Comparison of ENCODE assay signal across 8 mouse cellular contexts in the genomic region with DNA sequence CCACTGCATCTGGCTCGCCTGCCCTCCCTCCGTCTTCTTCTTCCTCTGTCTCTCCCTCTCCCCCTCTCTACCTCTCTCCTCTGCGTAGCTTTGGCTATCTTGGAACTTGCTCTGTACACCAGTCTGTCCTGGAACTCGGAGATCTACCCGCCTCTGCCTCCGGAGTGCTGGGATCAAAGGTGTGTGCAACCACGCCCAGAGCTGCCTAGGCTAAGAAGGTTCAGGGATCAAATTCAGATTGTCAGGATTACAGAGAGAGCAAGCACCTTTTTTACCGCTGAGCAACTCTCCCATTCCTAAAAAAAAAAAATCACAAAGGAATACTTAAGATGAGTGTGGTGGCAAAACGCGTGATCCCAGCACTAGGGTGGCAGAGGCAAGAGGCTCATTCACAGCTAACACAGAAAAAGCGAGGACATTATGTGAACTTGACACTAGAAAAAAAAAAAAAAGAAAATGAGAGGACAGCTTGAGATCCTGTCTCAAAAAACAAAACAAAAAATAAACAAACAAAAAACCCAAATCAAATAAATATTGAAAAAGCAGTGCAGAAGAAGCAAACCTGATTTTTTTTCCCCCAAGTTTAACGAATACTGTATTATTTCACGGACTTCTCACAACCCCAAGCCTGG. TPM values are rescaled to one million over a fixed set of nuclear protein-coding genes. Genes with fewer than 3 reads are reported as not detected.
DNase-seq lines count a peak whose midpoint lies in the region; ATAC-seq and TF ChIP-seq lines count a peak whose summit lies in the region.

No protein-coding gene starts in this region.

- no peak for TF ChIP-seq POLR2A in ES-Bruce4 (IDR thresholded peaks at IDR 0.05; ENCODE audit: insufficient read depth, low read length)

- H3K4me1 ChIP-seq in heart, embryonic 13.5 days: peaks cover 22% of the 10 kb centered on the region
- H3K4me1 ChIP-seq in ES-Bruce4 (ENCODE audit: control insufficient read depth, insufficient read depth, low read length): no peaks in the 10 kb centered on the region
- peaks cover 10% of the 10 kb centered on the region; the same call in 1 of the 2 replicates for H3K4me1 ChIP-seq in forebrain, embryonic 14.5 days (ENCODE audit: control insufficient read depth, insufficient read depth, low read length)
- peaks cover 14 to 15% of the 10 kb centered on the region in 2 experiments; a peak in 3 of 4 replicates for H3K4me1 ChIP-seq in liver, embryonic 14.5 days (replicated peaks; ENCODE audit: control insufficient read depth in 2 of 2, insufficient read depth in 2 of 2, low read length in 1 of 2)

- H3K4me2 ChIP-seq in heart, embryonic 13.5 days: peak overlapping the region; percentile 76
- H3K4me2 ChIP-seq in forebrain, embryonic 14.5 days (ENCODE audit: low read length): peak overlapping the region; percentile 83
- peak overlapping the region; percentile 96 for H3K4me2 ChIP-seq in liver, embryonic 14.5 days (ENCODE audit: low read depth)

- H3K27me3 ChIP-seq in heart, embryonic 13.5 days (replicated peaks): peaks cover 5% of the 10 kb centered on the region
- H3K27me3 ChIP-seq in ES-Bruce4 (ENCODE audit: control insufficient read depth, insufficient read depth, low read length, poor library complexity, severe bottlenecking): no peaks in the 10 kb centered on the region
- no peaks in the 10 kb centered on the region for H3K27me3 ChIP-seq in forebrain, embryonic 14.5 days (replicated peaks; ENCODE audit: control insufficient read depth, insufficient read depth, low read length)
- H3K27me3 ChIP-seq in liver, embryonic 14.5 days (ENCODE audit: control insufficient read depth, insufficient read depth, low read length): no peaks in the 10 kb centered on the region

- H3K9ac ChIP-seq in heart, embryonic 13.5 days: peak overlapping the region; percentile 81
- no peak overlapping the region for H3K9ac ChIP-seq in ES-Bruce4 (ENCODE audit: low read depth, poor library complexity, severe bottlenecking)
- peak overlapping the region; percentile 45 for H3K9ac ChIP-seq in forebrain, embryonic 14.5 days (ENCODE audit: low read length)
- H3K9ac ChIP-seq in liver, embryonic 14.5 days (replicated peaks): peak overlapping the region; percentile 47

- TF ChIP-seq CTCF in ES-Bruce4 (IDR thresholded peaks at IDR 0.05; ENCODE audit: low read depth, low read length): no peak
- TF ChIP-seq CTCF in liver, embryonic 14.5 days (IDR thresholded peaks at IDR 0.05; ENCODE audit: low read depth): no peak

- no peaks in the 10 kb centered on the region for H3K9me3 ChIP-seq in heart, embryonic 13.5 days
- peaks cover 25% of the 10 kb centered on the region for H3K9me3 ChIP-seq in ES-Bruce4 (replicated peaks; ENCODE audit: control insufficient read depth, insufficient read depth, low read length, poor library complexity, severe bottlenecking)
- H3K9me3 ChIP-seq in forebrain, embryonic 14.5 days (replicated peaks; ENCODE audit: control insufficient read depth, low read length): no peaks in the 10 kb centered on the region
- H3K9me3 ChIP-seq in liver, embryonic 14.5 days (ENCODE audit: control insufficient read depth, low read length): no peaks in the 10 kb centered on the region

- peaks cover 9% of the 10 kb centered on the region for H3K36me3 ChIP-seq in heart, embryonic 13.5 days
- peaks cover 16% of the 10 kb centered on the region for H3K36me3 ChIP-seq in ES-Bruce4 (ENCODE audit: control insufficient read depth, insufficient read depth, low read length, poor library complexity, severe bottlenecking)
- no peaks in the 10 kb centered on the region for H3K36me3 ChIP-seq in forebrain, embryonic 14.5 days (ENCODE audit: control insufficient read depth, insufficient read depth, low read length)
- H3K36me3 ChIP-seq in liver, embryonic 14.5 days (replicated peaks; ENCODE audit: control insufficient read depth, insufficient read depth, low read depth): no peaks in the 10 kb centered on the region; the same call in 1 of the 2 replicates

- 43% methylated on average over 13 of the region's 13 CpGs for WGBS in heart, embryonic 13.5 days
- 52% methylated on average over 13 of the region's 13 CpGs for WGBS in forebrain, embryonic 14.5 days
- 27% methylated on average over 13 of the region's 13 CpGs for WGBS in liver, embryonic 14.5 days (ENCODE audit: insufficient replicate concordance)

- H3K27ac ChIP-seq in heart, embryonic 13.5 days (replicated peaks): 0 out of 2 replicates have a peak overlapping the region, but pooled peaks have one; percentile 32
- H3K27ac ChIP-seq in ES-Bruce4 (ENCODE audit: insufficient read depth, low read length): peak overlapping the region; percentile 34; the same call in 1 of the 2 replicates
- no peak overlapping the region for H3K27ac ChIP-seq in forebrain, embryonic 14.5 days (ENCODE audit: low read depth, low read length)
- no peak overlapping the region for H3K27ac ChIP-seq in liver, embryonic 14.5 days

- no peak for TF ChIP-seq EP300 in ES-Bruce4 (IDR thresholded peaks at IDR 0.05; ENCODE audit: insufficient read depth, low read depth, low read length)
- no peak for TF ChIP-seq EP300 in liver, embryonic 14.5 days (IDR thresholded peaks at IDR 0.05; ENCODE audit: low read depth)

- peak overlapping the region; percentile 92 for H3K4me3 ChIP-seq in heart, embryonic 13.5 days
- H3K4me3 ChIP-seq in ES-Bruce4 (ENCODE audit: low read depth, low read length): peak overlapping the region; percentile 49
- H3K4me3 ChIP-seq in forebrain, embryonic 14.5 days (ENCODE audit: low read depth, low read length): peak overlapping the region; percentile 79
- peak overlapping the region; percentile 70 to 96 for H3K4me3 ChIP-seq in liver, embryonic 14.5 days (ENCODE audit: insufficient read depth in 1 of 2, low read depth in 2 of 2, low read length in 2 of 2)

- no peak for ATAC-seq in heart, embryonic 13.5 days (ENCODE audit: extremely low read depth, insufficient number of reproducible peaks, low FRiP score, low TSS enrichment)
- ATAC-seq in forebrain, embryonic 14.5 days: no peak
- no peak for ATAC-seq in liver, embryonic 14.5 days (ENCODE audit: insufficient read depth)
- no peak for ATAC-seq in activated CD4-positive, CD25-positive, alpha-beta regulatory T cell, adult 4 months

- DNase-seq in heart, adult 9 months (ENCODE audit: low spot score in 2 of 2): no peak
- no peak for DNase-seq in forebrain, embryonic 14.5 days (ENCODE audit: low spot score)
- DNase-seq in liver, embryonic 14.5 days (ENCODE audit: low read depth in 3 of 3, low spot score in 3 of 3): no peak
- no peak for DNase-seq in ovary, postnatal 36 days (ENCODE audit: low spot score)
- DNase-seq in Muller cell, postnatal 12 days (ENCODE audit: inconsistent ontology term): no peak

RNA-seq across cellular contexts. Expression of a gene that starts 0.5 kb away (rescaled TPM):
- 29.5 and 34.9 TPM in 2 replicates for polyA plus RNA-seq in heart, embryonic 13.5 days (2015; fragmentation: Nextera tagmentation; extraction: Ambion mirVana)
- polyA plus RNA-seq in ES-Bruce4 (2011; ENCODE audit: insufficient read depth, insufficient read length, low read depth, missing spikeins): 117 and 121 TPM in 2 replicates
- polyA plus RNA-seq in forebrain, embryonic 14.5 days (2014; fragmentation: Nextera tagmentation; extraction: Ambion mirVana): 42.2 and 44.0 TPM in 2 replicates
- polyA plus RNA-seq in liver, embryonic 14.5 days (2012; rRNA removed): 10.6 and 14.0 TPM in 2 replicates
- 12.6 and 15.0 TPM in 2 replicates for polyA plus RNA-seq in liver, embryonic 14.5 days (2014; fragmentation: Nextera tagmentation; extraction: Ambion mirVana)
- 10 to 100 TPM; 22.0 to 25.4 TPM for polyA plus RNA-seq in activated CD4-positive, CD25-positive, alpha-beta regulatory T cell, adult 4 months (2017; shearing (Covaris generic))

RNA-seq across cellular contexts. Expression of a gene that starts 18.1 kb away (rescaled TPM):
- 0.91 and 1.6 TPM in 2 replicates for polyA plus RNA-seq in heart, embryonic 13.5 days (2015; fragmentation: Nextera tagmentation; extraction: Ambion mirVana)
- polyA plus RNA-seq in ES-Bruce4 (2011; ENCODE audit: insufficient read depth, insufficient read length, low read depth, missing spikeins): 3.5 and 4.8 TPM in 2 replicates
- polyA plus RNA-seq in forebrain, embryonic 14.5 days (2014; fragmentation: Nextera tagmentation; extraction: Ambion mirVana): 0.65 and 1.6 TPM in 2 replicates
- polyA plus RNA-seq in liver, embryonic 14.5 days (2012; rRNA removed): 47.0 and 47.2 TPM in 2 replicates
- polyA plus RNA-seq in liver, embryonic 14.5 days (2014; fragmentation: Nextera tagmentation; extraction: Ambion mirVana): 52.7 and 72.1 TPM in 2 replicates
- 100 to 1,000 TPM; 113 to 119 TPM for polyA plus RNA-seq in activated CD4-positive, CD25-positive, alpha-beta regulatory T cell, adult 4 months (2017; shearing (Covaris generic))

RNA-seq across cellular contexts. Expression of a gene that starts 48.1 kb away (rescaled TPM):
- 10.4 and 11.4 TPM in 2 replicates for polyA plus RNA-seq in heart, embryonic 13.5 days (2015; fragmentation: Nextera tagmentation; extraction: Ambion mirVana)
- polyA plus RNA-seq in ES-Bruce4 (2011; ENCODE audit: insufficient read depth, insufficient read length, low read depth, missing spikeins): 10.8 and 14.5 TPM in 2 replicates
- polyA plus RNA-seq in forebrain, embryonic 14.5 days (2014; fragmentation: Nextera tagmentation; extraction: Ambion mirVana): 18.7 and 20.5 TPM in 2 replicates
- 6.3 and 7.0 TPM in 2 replicates for polyA plus RNA-seq in liver, embryonic 14.5 days (2012; rRNA removed)
- 6.9 and 7.6 TPM in 2 replicates for polyA plus RNA-seq in liver, embryonic 14.5 days (2014; fragmentation: Nextera tagmentation; extraction: Ambion mirVana)
- 10 to 100 TPM; 15.7 to 18.8 TPM for polyA plus RNA-seq in activated CD4-positive, CD25-positive, alpha-beta regulatory T cell, adult 4 months (2017; shearing (Covaris generic))

Comparison
In these comparisons a context has a peak if more than half of its experiments do, and no peak if none do; other contexts are left out.
1. H3K27ac ChIP-seq: peak in heart, embryonic 13.5 days (single experiment) and ES-Bruce4 (single experiment); none in forebrain, embryonic 14.5 days (single experiment) and liver, embryonic 14.5 days (single experiment).
2. Peak in every context shown above with its lines, with median percentiles within 50 percentile points of each other: H3K4me2 ChIP-seq and H3K4me3 ChIP-seq.